1 mouse cellular context compared by ENCODE assay signal in genomic region chr4:56820017-56820550, GRCm38 (mm10).
TF ChIP-seq lines count a peak whose summit lies in the region.

No protein-coding gene starts in this region.

TF ChIP-seq in MEL, 35 proteins besides CTCF, POLR2A, EP300 and RAD21:
- no peak for TF ChIP-seq ZMIZ1 (IDR thresholded peaks at IDR 0.05; ENCODE audit: low read depth, low read length)
- TF ChIP-seq UBTF (IDR thresholded peaks at IDR 0.05; ENCODE audit: borderline replicate concordance, insufficient read depth, low read depth, low read length), result no peak
- peak; percentile 25; the same call in 1 of the 2 replicates for TF ChIP-seq GATA1 (IDR thresholded peaks at IDR 0.05; ENCODE audit: low read depth, low read length)
- TF ChIP-seq MAZ (IDR thresholded peaks at IDR 0.05; ENCODE audit: low read depth, low read length), result no peak
- no peak for TF ChIP-seq BHLHE40 (IDR thresholded peaks at IDR 0.05; ENCODE audit: borderline replicate concordance, low read depth, low read length)
- TF ChIP-seq MYC (IDR thresholded peaks at IDR 0.05; ENCODE audit: low read depth, low read length), result 0 out of 2 replicates have a peak, but pooled peaks have one; percentile 24
- peak; percentile 47 for TF ChIP-seq SMC3 (IDR thresholded peaks at IDR 0.05; ENCODE audit: low read depth, low read length)
- TF ChIP-seq ZC3H11A (IDR thresholded peaks at IDR 0.05; ENCODE audit: low read depth, low read length), result peak; percentile 35; the same call in 1 of the 2 replicates
- no peak for TF ChIP-seq NELFE (IDR thresholded peaks at IDR 0.05; ENCODE audit: low read depth, low read length)
- no peak for TF ChIP-seq MXI1 (IDR thresholded peaks at IDR 0.05; ENCODE audit: low read depth, low read length)
- TF ChIP-seq ZNF384 (IDR thresholded peaks at IDR 0.05; ENCODE audit: low read depth, low read length), result no peak
- no peak for TF ChIP-seq HCFC1 (IDR thresholded peaks at IDR 0.05; ENCODE audit: low read depth, low read length)
- no peak for TF ChIP-seq GABPA (IDR thresholded peaks at IDR 0.05; ENCODE audit: low read depth, low read length)
- no peak for TF ChIP-seq ZKSCAN1 (IDR thresholded peaks at IDR 0.05; ENCODE audit: low read depth, low read length)
- TF ChIP-seq SIN3A (IDR thresholded peaks at IDR 0.05; ENCODE audit: low read length), result no peak
- no peak for TF ChIP-seq ETS1 (IDR thresholded peaks at IDR 0.05; ENCODE audit: low read depth, low read length)
